In the genomic region with DNA sequence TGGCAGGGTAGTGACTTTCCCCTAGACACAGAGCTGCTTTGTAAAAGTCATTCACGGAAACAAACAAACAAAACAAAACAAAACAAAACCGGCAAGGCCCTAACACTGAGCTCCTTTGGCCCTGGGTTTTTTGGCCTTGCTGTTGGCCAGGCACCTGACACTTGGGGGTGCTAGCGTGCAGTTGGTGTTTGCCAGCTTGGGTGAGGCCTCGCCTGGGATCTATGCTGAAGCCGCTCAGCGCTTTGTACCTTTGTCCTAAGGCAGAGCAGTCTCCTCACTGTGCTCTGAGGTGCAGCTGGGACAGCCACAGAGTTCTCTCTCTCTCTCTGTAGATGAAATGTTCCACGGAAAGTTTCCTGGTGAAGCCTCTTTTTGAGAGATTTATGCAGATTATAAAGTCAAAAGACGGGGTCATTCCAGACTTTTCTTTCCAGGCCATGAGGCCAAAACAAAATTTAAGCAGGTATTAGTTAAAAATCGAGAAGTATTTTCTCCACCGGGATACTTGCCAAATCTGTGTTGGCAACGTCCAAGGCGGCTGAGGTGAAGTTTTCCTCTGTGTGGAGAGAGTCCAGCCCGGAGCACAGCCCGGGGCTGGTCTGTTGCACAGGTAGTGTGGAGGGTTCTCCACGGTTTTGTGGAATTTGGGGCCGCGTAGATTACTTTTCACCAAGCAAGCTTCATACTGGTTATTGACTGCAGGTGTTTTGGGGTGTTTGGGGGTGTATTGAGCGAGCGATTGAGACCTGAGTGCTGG, we compare ENCODE assay signal across 8 mouse cellular contexts.
A peak's percentile ranks its signal among the peaks of the same experiment; 100 is the strongest.
DNase-seq lines count a peak whose midpoint lies in the region; ATAC-seq and TF ChIP-seq lines count a peak whose summit lies in the region.

No protein-coding gene starts in this region.

- peak; percentile 77 for DNase-seq in embryonic facial prominence, embryonic 14.5 days (ENCODE audit: low spot score)
- DNase-seq in neural tube, embryonic 10.5 days (ENCODE audit: extremely low spot score, low spot score): peak; percentile 72
- DNase-seq in testis, postnatal 14 days (ENCODE audit: low spot score): peak; percentile 23

- no peaks in the 10 kb centered on the region for H3K36me3 ChIP-seq in E14TG2a.4 (ENCODE audit: insufficient read depth, low read length)
- no peaks in the 10 kb centered on the region for H3K36me3 ChIP-seq in embryonic facial prominence, embryonic 14.5 days (ENCODE audit: control insufficient read depth, insufficient read depth, low read length)
- H3K36me3 ChIP-seq in heart, embryonic 12.5 days: no peaks in the 10 kb centered on the region
- no peaks in the 10 kb centered on the region for H3K36me3 ChIP-seq in kidney, embryonic 16.5 days (ENCODE audit: insufficient read depth, low read length)
- H3K36me3 ChIP-seq in limb, embryonic 15.5 days: no peaks in the 10 kb centered on the region

- no peaks in the 10 kb centered on the region for H3K9me3 ChIP-seq in E14TG2a.4 (ENCODE audit: low read length)
- no peaks in the 10 kb centered on the region for H3K9me3 ChIP-seq in embryonic facial prominence, embryonic 14.5 days (ENCODE audit: control insufficient read depth, low read length)
- H3K9me3 ChIP-seq in heart, embryonic 12.5 days (replicated peaks): no peaks in the 10 kb centered on the region
- H3K9me3 ChIP-seq in kidney, embryonic 16.5 days (ENCODE audit: low read length): no peaks in the 10 kb centered on the region
- no peaks in the 10 kb centered on the region for H3K9me3 ChIP-seq in limb, embryonic 15.5 days

- no peak for TF ChIP-seq POLR2A in bone marrow, adult 2 months (IDR thresholded peaks at IDR 0.05; ENCODE audit: borderline replicate concordance, control insufficient read depth, low read depth, low read length)

- peak; percentile 84 for ATAC-seq in embryonic facial prominence, embryonic 14.5 days (ENCODE audit: low read depth)
- ATAC-seq in heart, embryonic 12.5 days (ENCODE audit: insufficient number of reproducible peaks, low FRiP score): peak; percentile 66
- peak; percentile 80; the same call in 1 of the 2 replicates for ATAC-seq in kidney, embryonic 16.5 days (ENCODE audit: low FRiP score, low TSS enrichment)
- 0 out of 2 replicates have a peak, but pooled peaks have one; percentile 65 for ATAC-seq in limb, embryonic 15.5 days (ENCODE audit: insufficient number of reproducible peaks, low FRiP score, low TSS enrichment, low read depth)

- no peak overlapping the region for H3K4me2 ChIP-seq in embryonic facial prominence, embryonic 14.5 days (ENCODE audit: low read depth, low read length)
- H3K4me2 ChIP-seq in heart, embryonic 12.5 days: no peak overlapping the region
- H3K4me2 ChIP-seq in kidney, embryonic 16.5 days (replicated peaks; ENCODE audit: low read depth, low read length): no peak overlapping the region
- H3K4me2 ChIP-seq in limb, embryonic 15.5 days: no peak overlapping the region

- 62% methylated on average over 19 of the region's 19 CpGs for WGBS in bone marrow, adult 2 months
- WGBS in embryonic facial prominence, embryonic 14.5 days: 42% methylated on average over 19 of the region's 19 CpGs
- 56% methylated on average over 19 of the region's 19 CpGs for whole genome bisulfite sequencing in heart, embryonic 12.5 days
- WGBS in kidney, embryonic 16.5 days: 45% methylated on average over 19 of the region's 19 CpGs
- WGBS in limb, embryonic 15.5 days: 28% methylated on average over 19 of the region's 19 CpGs

- no peaks in the 10 kb centered on the region for H3K27me3 ChIP-seq in E14TG2a.4 (ENCODE audit: insufficient read depth, low read length)
- H3K27me3 ChIP-seq in embryonic facial prominence, embryonic 14.5 days (replicated peaks; ENCODE audit: control insufficient read depth, insufficient read depth, low read length): 0 out of 2 replicates have a peak, but pooled peaks cover 3% of the 10 kb centered on the region
- no peaks in the 10 kb centered on the region for H3K27me3 ChIP-seq in heart, embryonic 12.5 days (replicated peaks)
- H3K27me3 ChIP-seq in kidney, embryonic 16.5 days (ENCODE audit: insufficient read depth, low read length): no peaks in the 10 kb centered on the region
- no peaks in the 10 kb centered on the region for H3K27me3 ChIP-seq in limb, embryonic 15.5 days

- peak; percentile 55 for TF ChIP-seq CTCF in E14TG2a.4 (conservative IDR thresholded peaks at IDR 0.05; ENCODE audit: low read length)
- peak; percentile 59 for TF ChIP-seq CTCF in bone marrow, adult 2 months (IDR thresholded peaks at IDR 0.05; ENCODE audit: control insufficient read depth, insufficient read depth, low read length)

- H3K4me3 ChIP-seq in E14TG2a.4 (replicated peaks; ENCODE audit: low read length): no peak overlapping the region
- H3K4me3 ChIP-seq in bone marrow, adult 2 months (replicated peaks; ENCODE audit: control insufficient read depth, low read depth, low read length): no peak overlapping the region
- no peak overlapping the region for H3K4me3 ChIP-seq in embryonic facial prominence, embryonic 14.5 days (ENCODE audit: low read depth, low read length)
- H3K4me3 ChIP-seq in heart, embryonic 12.5 days: no peak overlapping the region
- no peak overlapping the region for H3K4me3 ChIP-seq in kidney, embryonic 16.5 days (ENCODE audit: low read length)
- H3K4me3 ChIP-seq in limb, embryonic 15.5 days: no peak overlapping the region

- H3K9ac ChIP-seq in embryonic facial prominence, embryonic 14.5 days (ENCODE audit: low read depth, low read length): no peak overlapping the region; the same call in 1 of the 2 replicates
- H3K9ac ChIP-seq in heart, embryonic 12.5 days: no peak overlapping the region
- no peak overlapping the region for H3K9ac ChIP-seq in kidney, embryonic 16.5 days (replicated peaks; ENCODE audit: low read length)
- H3K9ac ChIP-seq in limb, embryonic 15.5 days: no peak overlapping the region

- peaks cover 11% of the 10 kb centered on the region; the same call in 1 of the 2 replicates for H3K4me1 ChIP-seq in E14TG2a.4 (replicated peaks; ENCODE audit: low read depth, low read length)
- H3K4me1 ChIP-seq in bone marrow, adult 2 months (ENCODE audit: control insufficient read depth, insufficient read depth, low read length): no peaks in the 10 kb centered on the region
- no peaks in the 10 kb centered on the region for H3K4me1 ChIP-seq in embryonic facial prominence, embryonic 14.5 days (ENCODE audit: control insufficient read depth, insufficient read depth, low read length)
- peaks cover 5% of the 10 kb centered on the region; the same call in 1 of the 2 replicates for H3K4me1 ChIP-seq in heart, embryonic 12.5 days (replicated peaks)
- H3K4me1 ChIP-seq in kidney, embryonic 16.5 days (ENCODE audit: insufficient read depth, low read length): peaks cover 9% of the 10 kb centered on the region; the same call in 1 of the 2 replicates
- peaks cover 11% of the 10 kb centered on the region for H3K4me1 ChIP-seq in limb, embryonic 15.5 days

- no peak overlapping the region; the same call in 1 of the 2 replicates for H3K27ac ChIP-seq in bone marrow, adult 2 months (ENCODE audit: control insufficient read depth, insufficient read depth, low read depth, low read length, poor library complexity)
- peak overlapping the region; percentile 21; the same call in 1 of the 2 replicates for H3K27ac ChIP-seq in embryonic facial prominence, embryonic 14.5 days (replicated peaks; ENCODE audit: low read depth, low read length)
- no peak overlapping the region for H3K27ac ChIP-seq in heart, embryonic 12.5 days (ENCODE audit: poor library complexity, severe bottlenecking)
- H3K27ac ChIP-seq in kidney, embryonic 16.5 days (ENCODE audit: low read length): no peak overlapping the region
- H3K27ac ChIP-seq in limb, embryonic 15.5 days: peak overlapping the region; percentile 70

Comparison
In these comparisons a context has a peak if more than half of its experiments do, and no peak if none do; other contexts are left out.
1. H3K27ac ChIP-seq: peak in embryonic facial prominence, embryonic 14.5 days (single experiment) and limb, embryonic 15.5 days (single experiment); none in bone marrow, adult 2 months (single experiment), heart, embryonic 12.5 days (single experiment) and kidney, embryonic 16.5 days (single experiment).
2. DNase-seq: peak in every context shown above with its lines; median percentile 77 in embryonic facial prominence, embryonic 14.5 days; 72 in neural tube, embryonic 10.5 days; 23 in testis, postnatal 14 days.
3. Peak in every context shown above with its lines, with median percentiles within 50 percentile points of each other: ATAC-seq.